Mouse (Mus musculus): ENCODE results near the gene Cerkl. TPM values are rescaled to one million over a fixed set of nuclear protein-coding genes. Genes with fewer than 3 reads are reported as not detected.

Gene Cerkl
- total RNA-seq, 2 experiments from 2014 or later = 2.5 to 4.2 TPM

- no peak for DNase-seq (ENCODE audit: low spot score in 2 of 2)
These were observed 12.5 kb downstream of the Cerkl start for GRCm38 (mm10) chr2:79443861-79444620.

- DNase-seq (ENCODE audit: low spot score in 2 of 2) = no peak
These were observed 13.2 kb downstream of the Cerkl start for GRCm38 (mm10) chr2:79443401-79443800.

- no peak for DNase-seq (ENCODE audit: low spot score in 2 of 2)
These were observed 13.7 kb downstream of the Cerkl start for GRCm38 (mm10) chr2:79442906-79443305.

DNA sequence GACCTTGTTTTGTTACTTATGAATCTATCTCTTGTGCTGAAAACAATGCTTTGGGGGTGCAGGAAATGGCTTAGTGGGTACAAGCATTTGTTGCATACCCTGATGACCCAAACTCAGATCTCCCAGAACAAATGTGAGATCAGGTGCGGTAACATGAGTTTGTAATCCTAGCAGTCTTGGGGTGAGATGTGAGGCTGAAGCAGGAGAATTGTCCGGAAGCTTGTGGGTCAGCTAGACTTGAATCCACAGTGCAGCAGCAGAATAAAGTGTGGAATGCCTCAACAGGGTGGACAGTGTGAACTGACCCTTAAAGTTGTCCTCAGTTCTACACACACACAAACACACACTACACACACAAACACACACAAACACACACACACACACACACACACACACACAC, 14.4 kb downstream of the Cerkl start:
- no peak for DNase-seq (ENCODE audit: low spot score in 2 of 2)

GRCm38 (mm10) chr2:79430061-79430460, 26.5 kb downstream of the Cerkl start:
- DNase-seq (ENCODE audit: low spot score in 2 of 2) = no peak

DNA sequence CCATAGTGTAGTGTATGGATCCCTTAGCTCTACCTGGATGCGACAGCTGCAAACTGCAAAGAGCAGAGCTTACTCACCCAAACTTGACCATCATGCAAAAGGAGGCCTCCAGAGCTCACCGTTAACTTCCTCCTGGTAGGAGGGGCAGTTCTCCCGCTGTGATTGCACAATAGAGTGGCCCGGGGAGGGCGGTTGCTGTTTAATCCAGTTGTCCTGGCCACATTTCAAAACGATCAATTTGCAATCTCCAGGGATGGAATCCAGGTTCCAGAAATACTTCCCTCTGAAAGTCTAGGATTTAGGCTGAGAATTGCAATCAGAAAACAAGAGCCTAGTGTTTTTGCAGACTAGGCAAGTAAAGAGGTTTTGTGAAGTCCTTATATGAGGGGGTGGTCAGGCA, 26.9 kb downstream of the Cerkl start:
- DNase-seq (ENCODE audit: low spot score in 2 of 2) = no peak

- no peak for DNase-seq (ENCODE audit: low spot score in 2 of 2)
These were observed 27.5 kb downstream of the Cerkl start for GRCm38 (mm10) chr2:79429108-79429507.

DNA sequence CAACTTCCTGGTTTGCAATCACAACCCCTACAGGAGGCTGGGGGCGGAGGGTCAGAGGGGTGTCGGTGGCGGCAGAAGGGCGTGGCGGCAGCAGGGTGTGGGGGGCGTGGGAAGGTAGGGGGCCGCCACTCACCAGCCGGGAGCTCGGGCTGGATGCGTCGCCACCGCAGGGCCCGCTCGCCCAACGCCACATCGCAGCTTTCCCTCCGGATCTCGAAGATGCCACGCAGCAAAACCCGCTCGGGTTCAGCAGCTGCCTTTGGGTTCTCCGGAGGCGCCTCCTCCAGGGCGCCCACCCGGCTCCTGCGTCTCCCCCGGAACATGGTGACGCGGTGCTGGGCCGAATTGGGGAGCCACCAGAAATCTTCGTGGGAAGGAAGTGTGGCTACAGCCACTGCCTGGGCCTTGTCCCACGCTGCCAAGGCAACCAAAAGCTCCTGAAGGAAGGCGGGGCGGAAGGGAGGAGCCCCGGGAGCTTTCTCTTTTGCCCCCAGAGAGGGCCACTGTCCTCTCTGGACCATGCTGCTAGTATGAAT, 27.9 kb downstream of the Cerkl start:
- no peak for DNase-seq (ENCODE audit: low spot score in 2 of 2)

DNA sequence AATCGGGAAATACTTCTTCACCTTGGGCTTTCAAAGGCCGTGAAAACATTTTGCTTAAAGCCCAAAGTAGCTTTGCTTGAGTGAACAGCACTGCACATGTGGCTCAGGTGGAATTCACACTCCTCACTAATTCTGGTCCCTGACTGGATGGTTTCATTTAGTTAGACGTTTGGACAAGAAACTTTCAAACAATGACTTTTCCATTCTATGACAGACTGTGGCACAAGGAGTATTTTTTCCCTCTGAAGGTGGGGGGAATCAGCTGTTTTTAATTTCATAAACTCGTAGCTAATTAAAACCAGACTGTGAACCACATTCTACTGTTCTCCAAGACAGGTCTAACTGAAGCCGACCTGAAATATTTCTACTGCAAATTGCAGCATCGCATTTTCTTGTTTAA, 28.6 kb downstream of the Cerkl start:
- DNase-seq (ENCODE audit: low spot score in 2 of 2) = no peak

- no peak for DNase-seq (ENCODE audit: low spot score in 2 of 2)
These were observed 34.9 kb downstream of the Cerkl start for GRCm38 (mm10) chr2:79421696-79422095.

- DNase-seq (ENCODE audit: low spot score in 2 of 2) = no peak
These were observed 42.1 kb downstream of the Cerkl start for GRCm38 (mm10) chr2:79414505-79414904.

DNA sequence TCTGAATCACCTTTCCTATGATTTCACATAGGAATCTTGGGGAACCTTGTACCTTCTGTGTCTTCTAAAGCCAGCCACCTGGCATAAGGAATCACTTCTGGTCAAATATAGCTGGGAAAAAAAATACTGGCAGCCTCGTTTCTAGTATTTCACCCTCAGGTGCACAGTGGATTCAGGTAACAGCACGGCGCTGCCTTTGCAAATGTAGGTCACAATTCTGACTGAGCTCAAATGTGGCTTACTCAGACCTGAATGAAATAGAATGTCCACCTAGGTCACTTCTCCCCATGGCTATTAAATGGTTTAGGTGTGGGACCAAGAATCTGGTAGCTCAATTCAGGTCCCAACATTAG, 45.7 kb downstream of the Cerkl start:
- DNase-seq (ENCODE audit: low spot score in 2 of 2) = no peak

DNA sequence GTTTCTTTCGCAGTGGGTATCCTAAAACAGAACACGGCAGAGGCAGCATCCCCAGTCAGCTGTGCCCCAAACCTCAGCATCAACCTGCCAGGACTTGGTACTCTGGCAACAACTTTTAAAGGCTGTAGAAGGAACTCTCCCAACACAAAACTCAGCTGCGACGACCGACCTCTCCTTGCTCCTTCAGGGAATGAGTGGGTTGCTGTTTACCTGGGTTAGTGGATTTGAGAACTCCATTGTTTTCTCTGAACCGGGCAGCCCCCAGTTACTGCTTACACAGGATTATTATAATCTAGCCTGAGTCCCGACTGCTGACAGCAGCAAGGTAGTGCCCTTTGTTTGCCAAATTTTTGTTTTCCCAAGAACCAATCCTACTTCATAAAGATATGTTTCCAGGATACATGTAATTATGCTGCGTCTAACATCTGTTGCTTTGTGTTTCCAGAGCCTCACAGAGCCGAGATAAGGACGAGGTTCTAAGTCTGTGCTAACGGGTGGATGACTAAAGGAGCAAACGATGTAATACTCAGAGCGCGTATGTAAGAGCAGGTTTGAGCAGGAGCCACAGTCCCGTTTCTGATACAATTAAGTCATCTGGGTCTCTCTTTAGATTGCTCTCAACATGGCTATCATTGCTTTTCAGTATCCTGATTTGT, 46.2 kb downstream of the Cerkl start:
- DNase-seq (ENCODE audit: low spot score in 2 of 2) = no peak

- DNase-seq (ENCODE audit: low spot score in 2 of 2) = no peak
These were observed 50.8 kb downstream of the Cerkl start for GRCm38 (mm10) chr2:79405661-79406405.

GRCm38 (mm10) chr2:79400045-79400444, 56.5 kb downstream of the Cerkl start:
- DNase-seq (ENCODE audit: low spot score in 2 of 2) = no peak

DNA sequence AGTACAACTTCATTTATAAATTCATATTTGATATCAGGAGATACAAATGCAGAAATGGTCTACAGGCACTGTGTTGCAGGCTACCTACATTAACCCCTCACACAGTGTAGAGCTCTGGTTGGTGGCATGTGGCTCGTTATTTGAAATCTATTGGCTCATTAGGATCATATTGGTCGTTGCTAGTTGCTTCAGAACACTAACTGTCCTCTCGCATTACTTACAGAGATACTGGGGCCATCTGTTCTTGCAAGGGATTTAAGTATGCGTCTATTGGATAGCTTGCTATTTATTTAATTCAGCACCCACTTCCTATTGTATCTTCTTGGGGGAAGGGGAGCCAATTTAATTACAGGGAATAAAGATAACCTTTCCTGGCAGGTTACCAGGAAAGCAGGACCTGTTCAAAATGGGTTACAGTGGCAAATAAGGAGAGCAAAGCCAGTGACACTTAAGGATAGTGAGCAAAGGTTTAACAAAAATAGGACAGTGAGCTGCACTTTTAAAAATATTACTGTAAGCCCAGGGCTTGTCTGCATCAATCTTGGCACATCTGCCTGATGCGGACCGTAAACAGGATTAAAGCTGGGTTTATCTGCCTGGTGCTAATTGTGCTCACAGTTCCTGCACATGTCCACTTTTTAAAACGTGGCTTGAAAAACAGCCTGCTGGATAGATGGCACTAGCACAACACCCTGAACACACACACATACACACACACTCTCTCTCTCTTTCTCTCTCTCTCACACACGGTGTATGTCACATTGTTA, 57.2 kb downstream of the Cerkl start:
- no peak for DNase-seq (ENCODE audit: low spot score in 2 of 2)

- no peak for DNase-seq (ENCODE audit: low spot score in 2 of 2)
These were observed 57.8 kb downstream of the Cerkl start for GRCm38 (mm10) chr2:79398831-79399230.

DNA sequence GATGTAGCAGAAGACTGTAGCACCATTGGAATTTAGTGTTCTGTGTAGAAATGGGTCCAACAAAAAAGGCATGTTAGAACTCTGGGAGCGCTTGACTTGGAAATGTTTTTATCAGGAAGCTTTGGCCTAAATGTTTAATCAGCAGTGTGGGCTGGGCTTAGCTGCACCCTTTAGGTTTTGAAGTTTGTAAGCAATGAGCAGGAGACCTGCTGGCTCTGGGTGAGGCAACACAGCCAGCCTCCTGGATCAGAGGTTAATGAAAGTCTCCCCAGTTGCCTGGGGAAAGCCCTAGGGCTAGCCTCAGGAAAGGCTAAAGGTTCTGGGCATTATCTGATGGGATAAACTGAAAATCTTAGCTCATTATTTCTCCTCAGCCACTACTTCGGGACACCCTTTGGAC, 58.2 kb downstream of the Cerkl start:
- DNase-seq (ENCODE audit: low spot score in 2 of 2) = no peak

DNA sequence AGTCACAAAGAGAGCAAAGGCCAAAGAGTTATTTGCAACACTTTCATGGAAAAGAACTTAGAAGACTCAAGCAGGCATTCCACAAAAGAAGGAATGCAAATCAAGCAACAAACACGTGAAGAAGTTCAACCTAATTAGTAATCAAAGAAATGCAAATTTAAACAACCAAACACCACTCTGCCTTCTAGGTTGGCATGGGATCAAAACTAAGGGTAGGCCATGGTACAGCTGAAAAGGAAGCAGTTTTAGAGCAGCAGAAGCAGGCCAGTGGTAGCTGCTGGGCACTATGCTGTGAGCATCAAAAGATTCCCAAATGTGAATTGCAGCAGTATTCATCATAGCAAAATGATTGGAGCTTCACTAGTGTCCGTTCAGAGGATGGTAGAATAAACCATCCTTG, 59.5 kb downstream of the Cerkl start:
- no peak for DNase-seq (ENCODE audit: low spot score in 2 of 2)

- DNase-seq (ENCODE audit: low spot score in 2 of 2) = no peak
These were observed 77.2 kb downstream of the Cerkl start for GRCm38 (mm10) chr2:79379087-79380041.

All from adrenal gland, adult 18-20 months (tissue).